Mouse (Mus musculus): ENCODE data around the gene Dok1. TPM values are rescaled to one million over a fixed set of nuclear protein-coding genes. Genes with fewer than 3 reads are reported as not detected.
A peak's percentile ranks its signal among the peaks of the same experiment; 100 is the strongest.

Dok1 gene
- total and polyA plus RNA-seq, 2 experiments from 2014 or later = 6.3 to 11.5 TPM

DNA sequence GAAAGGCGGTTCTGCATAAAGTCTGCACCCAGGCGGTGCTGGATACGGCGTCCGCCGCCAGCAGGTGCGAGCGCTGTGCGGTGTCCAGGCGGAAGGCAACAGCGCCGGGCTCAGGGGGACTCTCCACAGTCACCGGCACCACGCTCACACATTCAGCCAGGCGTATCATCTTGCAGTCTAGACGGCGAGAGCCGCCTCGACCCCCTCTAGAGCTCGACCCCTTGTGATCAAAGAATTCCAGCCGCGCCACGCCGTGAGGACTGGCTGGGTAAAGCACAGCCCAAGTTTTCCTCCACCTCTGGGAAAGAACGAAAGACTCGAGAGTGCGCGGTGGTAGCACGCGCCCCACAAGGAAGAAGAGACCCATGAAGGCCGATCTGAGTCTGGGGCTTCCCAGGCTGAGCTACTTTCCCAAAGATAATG is 491 bp downstream of the Dok1 start:
- DNase-seq (ENCODE audit: low spot score) = no peak
- peaks cover 20% of the 10 kb centered on the region for H3K27me3 ChIP-seq (ENCODE audit: control insufficient read depth, insufficient read depth, low read length)
- WGBS = under 1% methylated on average over 31 of the region's 31 CpGs
- H3K4me3 ChIP-seq (ENCODE audit: low read depth, low read length) = peak overlapping the region; percentile 72
- H3K9me3 ChIP-seq (replicated peaks; ENCODE audit: control insufficient read depth, low read length) = no peaks in the 10 kb centered on the region
- H3K4me1 ChIP-seq (ENCODE audit: control insufficient read depth, insufficient read depth) = peaks cover 19% of the 10 kb centered on the region
- no peaks in the 10 kb centered on the region for H3K36me3 ChIP-seq (replicated peaks; ENCODE audit: control insufficient read depth, insufficient read depth, low read length)
- ATAC-seq (ENCODE audit: insufficient read depth, low read depth) = peak; percentile 40; the same call in 1 of the 2 replicates
- TF ChIP-seq CTCF (IDR thresholded peaks at IDR 0.05; ENCODE audit: low read depth) = no peak
- no peak for TF ChIP-seq EP300 (IDR thresholded peaks at IDR 0.05; ENCODE audit: low read depth)
- peak overlapping the region; percentile 86 for H3K4me2 ChIP-seq (ENCODE audit: low read depth, low read length)
- peak overlapping the region; percentile 79 for H3K27ac ChIP-seq (ENCODE audit: low read depth)
- peak overlapping the region; percentile 54 for H3K9ac ChIP-seq (replicated peaks; ENCODE audit: low read depth, low read length)

DNA sequence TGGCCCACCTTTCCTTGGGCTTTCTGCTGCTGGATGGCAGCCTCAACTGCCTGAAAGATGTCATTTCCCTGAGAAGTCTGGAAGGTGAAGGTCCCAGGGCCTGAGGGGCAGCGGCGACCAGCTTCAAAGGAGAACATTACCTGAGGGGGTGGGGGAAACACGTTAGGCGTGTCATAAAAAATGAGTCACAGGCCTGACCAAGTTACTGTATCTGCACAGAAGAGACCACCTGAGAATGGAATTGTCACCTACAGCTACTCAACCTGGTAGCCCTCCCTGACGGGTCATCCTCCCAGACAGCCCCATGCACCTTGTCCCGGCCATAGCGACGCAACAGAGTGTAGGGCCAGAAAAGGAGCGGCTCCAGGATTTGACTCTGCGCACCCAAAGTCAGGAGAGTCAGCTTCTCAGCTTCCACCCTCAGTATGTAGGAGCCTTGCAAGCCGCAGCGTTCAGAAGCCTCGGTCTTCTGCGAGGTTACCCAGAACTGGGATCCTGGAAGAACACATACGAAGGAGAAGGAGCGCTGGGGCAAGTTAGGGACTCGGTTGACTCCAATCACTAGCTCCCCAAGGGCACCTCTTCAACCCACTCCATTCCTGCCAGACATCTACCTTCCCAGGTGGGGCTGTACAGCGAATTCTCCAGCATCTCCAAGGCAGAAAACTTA is 1.2 kb downstream of the Dok1 start:
- H3K9ac ChIP-seq (replicated peaks; ENCODE audit: low read depth, low read length) = no peak overlapping the region
- 67% methylated on average over 18 of the region's 18 CpGs for WGBS
- H3K4me3 ChIP-seq (ENCODE audit: low read depth, low read length) = peak overlapping the region; percentile 72
- peaks cover 19% of the 10 kb centered on the region for H3K4me1 ChIP-seq (ENCODE audit: control insufficient read depth, insufficient read depth)
- H3K36me3 ChIP-seq (replicated peaks; ENCODE audit: control insufficient read depth, insufficient read depth, low read length) = no peaks in the 10 kb centered on the region
- peak overlapping the region; percentile 86 for H3K4me2 ChIP-seq (ENCODE audit: low read depth, low read length)
- no peak for TF ChIP-seq CTCF (IDR thresholded peaks at IDR 0.05; ENCODE audit: low read depth)
- no peak for TF ChIP-seq EP300 (IDR thresholded peaks at IDR 0.05; ENCODE audit: low read depth)
- H3K27ac ChIP-seq (ENCODE audit: low read depth) = no peak overlapping the region
- peaks cover 20% of the 10 kb centered on the region for H3K27me3 ChIP-seq (ENCODE audit: control insufficient read depth, insufficient read depth, low read length)
- H3K9me3 ChIP-seq (replicated peaks; ENCODE audit: control insufficient read depth, low read length) = no peaks in the 10 kb centered on the region
- ATAC-seq (ENCODE audit: insufficient read depth, low read depth) (no peak), DNase-seq (ENCODE audit: low spot score) (no peak)

- Histone ChIP-seq H3K4me1 (ENCODE audit: control insufficient read depth, insufficient read depth) (peaks cover 19% of the 10 kb centered on the region), H3K9ac (replicated peaks; ENCODE audit: low read depth, low read length) (no peak overlapping the region), H3K9me3 (replicated peaks; ENCODE audit: control insufficient read depth, low read length) (no peaks in the 10 kb centered on the region), H3K4me3 (ENCODE audit: low read depth, low read length) (no peak overlapping the region), H3K27me3 (ENCODE audit: control insufficient read depth, insufficient read depth, low read length) (peaks cover 17% of the 10 kb centered on the region), H3K27ac (ENCODE audit: low read depth) (no peak overlapping the region), H3K36me3 (replicated peaks; ENCODE audit: control insufficient read depth, insufficient read depth, low read length) (no peaks in the 10 kb centered on the region), H3K4me2 (ENCODE audit: low read depth, low read length) (no peak overlapping the region)
- 77% methylated on average over 7 of the region's 7 CpGs for WGBS
- no peak for DNase-seq (ENCODE audit: low spot score)
- no peak for TF ChIP-seq CTCF (IDR thresholded peaks at IDR 0.05; ENCODE audit: low read depth)
- TF ChIP-seq EP300 (IDR thresholded peaks at IDR 0.05; ENCODE audit: low read depth) = no peak
- ATAC-seq (ENCODE audit: insufficient read depth, low read depth) = no peak
Observed at GRCm38 (mm10) chr6:83031111-83031510, 2.2 kb downstream of the Dok1 start.

GRCm38 (mm10) chr6:83029777-83030176 is 3.5 kb downstream of the Dok1 start:
- H3K27ac ChIP-seq (ENCODE audit: low read depth) = no peak overlapping the region
- no peak overlapping the region for H3K4me3 ChIP-seq (ENCODE audit: low read depth, low read length)
- no peak for TF ChIP-seq EP300 (IDR thresholded peaks at IDR 0.05; ENCODE audit: low read depth)
- no peak for TF ChIP-seq CTCF (IDR thresholded peaks at IDR 0.05; ENCODE audit: low read depth)
- WGBS = 57% methylated on average over 10 of the region's 10 CpGs
- H3K27me3 ChIP-seq (ENCODE audit: control insufficient read depth, insufficient read depth, low read length) = peaks cover 17% of the 10 kb centered on the region
- H3K9me3 ChIP-seq (replicated peaks; ENCODE audit: control insufficient read depth, low read length) = no peaks in the 10 kb centered on the region
- no peak overlapping the region for H3K4me2 ChIP-seq (ENCODE audit: low read depth, low read length)
- no peak overlapping the region for H3K9ac ChIP-seq (replicated peaks; ENCODE audit: low read depth, low read length)
- peaks cover 19% of the 10 kb centered on the region for H3K4me1 ChIP-seq (ENCODE audit: control insufficient read depth, insufficient read depth)
- no peak for DNase-seq (ENCODE audit: low spot score)
- no peak for ATAC-seq (ENCODE audit: insufficient read depth, low read depth)
- H3K36me3 ChIP-seq (replicated peaks; ENCODE audit: control insufficient read depth, insufficient read depth, low read length) = no peaks in the 10 kb centered on the region

- Histone ChIP-seq H3K4me1 (ENCODE audit: control insufficient read depth, insufficient read depth) (peaks cover 9% of the 10 kb centered on the region), H3K27ac (ENCODE audit: low read depth) (no peak overlapping the region), H3K9ac (replicated peaks; ENCODE audit: low read depth, low read length) (no peak overlapping the region), H3K27me3 (ENCODE audit: control insufficient read depth, insufficient read depth, low read length) (peaks cover 17% of the 10 kb centered on the region), H3K9me3 (replicated peaks; ENCODE audit: control insufficient read depth, low read length) (no peaks in the 10 kb centered on the region), H3K4me2 (ENCODE audit: low read depth, low read length) (no peak overlapping the region), H3K36me3 (replicated peaks; ENCODE audit: control insufficient read depth, insufficient read depth, low read length) (no peaks in the 10 kb centered on the region), H3K4me3 (ENCODE audit: low read depth, low read length) (no peak overlapping the region)
- TF ChIP-seq EP300 (IDR thresholded peaks at IDR 0.05; ENCODE audit: low read depth) (no peak), CTCF (IDR thresholded peaks at IDR 0.05; ENCODE audit: low read depth) (no peak)
- no peak for ATAC-seq (ENCODE audit: insufficient read depth, low read depth)
- no peak for DNase-seq (ENCODE audit: low spot score)
- 42% methylated on average over 7 of the region's 9 CpGs for WGBS
Observed at GRCm38 (mm10) chr6:83027706-83028105, 5.6 kb downstream of the Dok1 start.

- Histone ChIP-seq H3K4me2 (ENCODE audit: low read depth, low read length) (no peak overlapping the region), H3K4me1 (ENCODE audit: control insufficient read depth, insufficient read depth) (peaks cover 5% of the 10 kb centered on the region), H3K9ac (replicated peaks; ENCODE audit: low read depth, low read length) (no peak overlapping the region), H3K4me3 (ENCODE audit: low read depth, low read length) (no peak overlapping the region), H3K9me3 (replicated peaks; ENCODE audit: control insufficient read depth, low read length) (no peaks in the 10 kb centered on the region), H3K27ac (ENCODE audit: low read depth) (no peak overlapping the region), H3K36me3 (replicated peaks; ENCODE audit: control insufficient read depth, insufficient read depth, low read length) (no peaks in the 10 kb centered on the region), H3K27me3 (ENCODE audit: control insufficient read depth, insufficient read depth, low read length) (peaks cover 15% of the 10 kb centered on the region)
- TF ChIP-seq EP300 (IDR thresholded peaks at IDR 0.05; ENCODE audit: low read depth) (no peak), CTCF (IDR thresholded peaks at IDR 0.05; ENCODE audit: low read depth) (no peak)
- ATAC-seq (ENCODE audit: insufficient read depth, low read depth) (no peak), DNase-seq (ENCODE audit: low spot score) (no peak)
- WGBS = 73% methylated on average over 8 of the region's 8 CpGs
Observed at GRCm38 (mm10) chr6:83027293-83027692, 6.0 kb downstream of the Dok1 start.
